Mouse (Mus musculus): ENCODE results near the gene Cadm1.

The Cadm1 gene

DNA sequence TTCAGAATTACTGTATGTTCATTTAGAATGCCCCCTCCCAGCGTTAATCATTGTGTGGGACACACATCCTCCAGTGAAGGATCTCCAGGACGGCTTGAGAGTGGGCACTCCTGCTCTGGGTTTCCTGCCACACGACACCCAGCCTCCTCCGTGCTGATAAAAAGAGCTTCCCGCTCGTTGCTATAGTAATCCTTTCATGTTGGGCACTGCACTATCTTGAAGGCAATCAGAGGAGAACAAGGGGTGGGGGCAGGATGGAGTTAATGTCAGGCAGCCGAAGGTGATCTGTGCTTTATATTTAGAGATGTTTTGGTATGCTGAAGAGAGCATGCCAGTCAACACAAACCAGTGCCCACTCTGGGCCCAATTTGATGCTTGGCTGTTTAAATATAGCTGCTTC, 209.3 kb downstream of the Cadm1 start:
- DNase-seq (ENCODE audit: low spot score in 2 of 2): no peak

DNA sequence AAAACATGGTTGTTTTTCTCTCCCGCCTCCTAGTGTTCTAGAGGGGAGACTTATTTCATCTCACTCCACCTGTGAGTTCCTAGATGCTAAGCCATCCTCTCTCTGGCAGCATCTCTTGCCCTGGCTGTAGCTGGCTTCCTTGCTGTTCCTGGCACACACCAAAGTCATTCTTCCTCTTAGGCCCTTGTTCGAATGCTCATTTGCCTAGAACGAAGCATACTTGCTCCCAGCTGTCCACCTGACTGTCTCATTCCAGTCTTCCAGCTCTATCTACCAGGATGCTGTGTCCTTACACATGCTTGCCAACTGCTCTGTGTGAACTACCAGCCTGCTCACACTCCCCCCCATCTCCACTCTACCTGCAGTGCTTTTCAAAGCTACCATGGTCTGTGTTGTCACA, 211.8 kb downstream of the Cadm1 start:
- DNase-seq (ENCODE audit: low spot score in 2 of 2): no peak

DNA sequence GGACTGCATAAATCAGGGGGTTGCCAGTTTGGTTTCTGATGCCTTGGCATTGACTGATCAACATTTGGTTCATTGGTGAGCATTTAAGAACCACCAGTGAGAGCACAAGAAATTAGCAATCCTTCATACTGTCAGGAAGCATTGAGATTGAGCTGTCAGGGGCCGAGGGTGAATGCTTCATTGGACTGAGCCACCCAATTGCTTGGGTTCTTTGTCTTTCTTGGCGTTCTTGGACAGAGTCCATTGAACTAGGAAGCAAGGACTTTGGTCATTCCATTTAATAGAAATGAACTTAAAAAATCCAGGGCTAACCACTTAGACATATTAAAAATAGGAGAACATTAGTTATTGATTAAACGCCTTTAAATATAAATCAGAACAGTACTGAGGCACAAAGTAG, 214.9 kb downstream of the Cadm1 start:
- DNase-seq (ENCODE audit: low spot score in 2 of 2): no peak

DNA sequence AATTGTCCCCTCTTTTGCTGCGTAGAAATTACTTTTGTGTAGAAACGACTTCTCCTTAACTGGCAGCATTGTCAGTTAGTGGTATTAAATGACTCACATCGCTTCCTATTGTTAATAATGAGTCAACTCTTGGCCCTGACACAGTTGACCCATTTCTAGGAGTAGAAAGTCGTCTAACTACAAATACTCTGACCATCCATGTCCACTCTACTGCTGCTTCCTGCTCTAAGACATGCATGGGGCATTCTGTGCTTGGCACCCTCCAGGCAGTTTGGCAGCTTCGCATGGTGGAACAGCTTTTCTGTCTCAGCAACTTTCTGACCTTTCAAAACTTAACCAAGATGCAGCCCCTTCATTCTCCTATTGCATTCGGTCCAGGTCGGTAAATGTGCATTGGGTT, 215.7 kb downstream of the Cadm1 start:
- DNase-seq (ENCODE audit: low spot score in 2 of 2): no peak

GRCm38 (mm10) chr9:47749160-47749559, 219.2 kb downstream of the Cadm1 start:
- no peak for DNase-seq (ENCODE audit: low spot score in 2 of 2)

GRCm38 (mm10) chr9:47752516-47752915, 222.5 kb downstream of the Cadm1 start:
- no peak for DNase-seq (ENCODE audit: low spot score in 2 of 2)

GRCm38 (mm10) chr9:47753127-47753526, 223.2 kb downstream of the Cadm1 start:
- DNase-seq (ENCODE audit: low spot score in 2 of 2): no peak

GRCm38 (mm10) chr9:47755119-47755518, 225.1 kb downstream of the Cadm1 start:
- DNase-seq (ENCODE audit: low spot score in 2 of 2): no peak

DNA sequence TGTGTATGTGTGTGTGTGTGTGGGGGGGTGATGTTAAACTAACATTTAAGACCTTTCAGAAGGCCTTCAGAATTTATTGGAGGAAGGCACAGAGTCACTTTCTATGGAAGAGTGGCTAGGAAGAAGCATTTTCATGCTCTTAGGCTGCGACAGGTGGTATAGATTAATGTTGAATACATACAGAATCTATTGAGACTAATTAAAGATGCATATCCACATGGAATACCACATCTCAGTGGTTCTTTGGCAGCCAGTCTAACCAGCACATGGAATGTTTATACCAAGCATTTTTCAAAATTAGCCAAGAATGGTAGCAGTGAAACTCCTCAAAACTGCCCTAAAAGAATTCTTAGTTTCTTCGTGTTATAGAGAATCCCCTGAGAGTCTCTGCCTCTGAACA, 227.8 kb downstream of the Cadm1 start:
- no peak for DNase-seq (ENCODE audit: low spot score in 2 of 2)

DNA sequence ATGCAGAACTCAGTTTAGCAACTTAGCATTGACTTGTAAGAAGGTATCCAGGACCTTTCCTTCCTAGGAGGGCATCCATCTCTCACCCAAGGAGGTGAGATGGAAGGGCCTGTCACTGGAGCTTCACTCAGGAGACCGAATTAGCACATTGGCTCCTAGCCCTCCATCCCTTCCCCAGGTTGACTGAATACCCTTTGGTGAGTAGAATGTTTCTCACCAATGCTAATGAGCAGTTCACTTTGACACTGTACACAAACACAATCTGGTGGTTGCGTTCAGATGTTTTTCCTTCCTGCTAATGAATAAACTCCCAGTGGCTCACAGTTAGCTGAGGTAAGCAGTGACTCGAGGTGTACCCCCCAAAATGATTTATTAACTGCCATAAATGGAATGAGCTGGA, 228.3 kb downstream of the Cadm1 start:
- no peak for DNase-seq (ENCODE audit: low spot score in 2 of 2)

- DNase-seq (ENCODE audit: low spot score in 2 of 2): peak; percentile 6 to 16
Measured at GRCm38 (mm10) chr9:47759807-47760206, 229.8 kb downstream of the Cadm1 start.

GRCm38 (mm10) chr9:47761601-47762000, 231.6 kb downstream of the Cadm1 start:
- no peak for DNase-seq (ENCODE audit: low spot score in 2 of 2)

GRCm38 (mm10) chr9:47762913-47763312, 232.9 kb downstream of the Cadm1 start:
- DNase-seq (ENCODE audit: low spot score in 2 of 2): no peak

DNA sequence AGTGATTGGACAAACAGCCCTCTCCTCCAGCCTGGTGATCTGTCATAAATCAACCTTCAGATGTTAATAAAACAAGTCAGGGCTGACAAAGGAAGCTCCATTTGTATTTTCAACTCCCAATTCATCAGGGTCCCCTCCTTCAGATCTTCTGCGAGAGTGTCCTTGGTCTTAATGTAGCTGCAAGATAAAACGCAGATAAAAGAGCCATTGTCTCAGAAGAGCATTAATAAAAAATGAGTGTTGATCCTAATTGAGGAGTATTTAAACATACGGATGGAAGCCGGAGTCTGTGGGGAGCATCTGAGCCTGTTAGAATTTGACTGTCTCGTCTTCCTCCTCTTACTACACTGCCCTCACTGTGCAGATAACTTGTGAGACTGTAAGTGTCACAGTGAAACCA, 234.9 kb downstream of the Cadm1 start:
- no peak for DNase-seq (ENCODE audit: low spot score in 2 of 2)

GRCm38 (mm10) chr9:47765323-47765722, 235.3 kb downstream of the Cadm1 start:
- DNase-seq (ENCODE audit: low spot score in 2 of 2): no peak

GRCm38 (mm10) chr9:47766342-47766741, 236.4 kb downstream of the Cadm1 start:
- no peak for DNase-seq (ENCODE audit: low spot score in 2 of 2)

DNA sequence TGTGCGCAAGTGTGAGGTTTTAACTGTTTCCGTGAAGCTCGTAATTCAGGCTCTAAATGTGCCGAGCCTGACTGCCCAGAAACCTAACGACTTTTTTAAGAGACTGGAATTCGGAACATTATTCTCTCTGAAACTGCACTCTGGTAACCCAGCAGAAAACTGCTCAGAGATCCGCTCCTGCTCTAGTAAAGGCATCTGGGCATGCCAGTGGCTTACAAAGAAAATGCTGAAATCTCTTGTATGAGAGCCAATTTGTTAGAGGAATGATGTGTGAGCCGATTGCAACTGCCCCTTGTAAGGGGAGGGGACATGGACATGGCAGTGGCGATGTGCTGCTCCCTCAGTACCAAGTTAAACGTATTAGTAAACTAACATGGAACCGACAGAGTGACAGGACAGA, 240.9 kb downstream of the Cadm1 start:
- no peak for DNase-seq (ENCODE audit: low spot score in 2 of 2)

- no peak for DNase-seq (ENCODE audit: low spot score in 2 of 2)
Measured at GRCm38 (mm10) chr9:47771953-47772352, 242.0 kb downstream of the Cadm1 start.

- no peak for DNase-seq (ENCODE audit: low spot score in 2 of 2)
Measured at GRCm38 (mm10) chr9:47772750-47773149, 242.8 kb downstream of the Cadm1 start.

DNA sequence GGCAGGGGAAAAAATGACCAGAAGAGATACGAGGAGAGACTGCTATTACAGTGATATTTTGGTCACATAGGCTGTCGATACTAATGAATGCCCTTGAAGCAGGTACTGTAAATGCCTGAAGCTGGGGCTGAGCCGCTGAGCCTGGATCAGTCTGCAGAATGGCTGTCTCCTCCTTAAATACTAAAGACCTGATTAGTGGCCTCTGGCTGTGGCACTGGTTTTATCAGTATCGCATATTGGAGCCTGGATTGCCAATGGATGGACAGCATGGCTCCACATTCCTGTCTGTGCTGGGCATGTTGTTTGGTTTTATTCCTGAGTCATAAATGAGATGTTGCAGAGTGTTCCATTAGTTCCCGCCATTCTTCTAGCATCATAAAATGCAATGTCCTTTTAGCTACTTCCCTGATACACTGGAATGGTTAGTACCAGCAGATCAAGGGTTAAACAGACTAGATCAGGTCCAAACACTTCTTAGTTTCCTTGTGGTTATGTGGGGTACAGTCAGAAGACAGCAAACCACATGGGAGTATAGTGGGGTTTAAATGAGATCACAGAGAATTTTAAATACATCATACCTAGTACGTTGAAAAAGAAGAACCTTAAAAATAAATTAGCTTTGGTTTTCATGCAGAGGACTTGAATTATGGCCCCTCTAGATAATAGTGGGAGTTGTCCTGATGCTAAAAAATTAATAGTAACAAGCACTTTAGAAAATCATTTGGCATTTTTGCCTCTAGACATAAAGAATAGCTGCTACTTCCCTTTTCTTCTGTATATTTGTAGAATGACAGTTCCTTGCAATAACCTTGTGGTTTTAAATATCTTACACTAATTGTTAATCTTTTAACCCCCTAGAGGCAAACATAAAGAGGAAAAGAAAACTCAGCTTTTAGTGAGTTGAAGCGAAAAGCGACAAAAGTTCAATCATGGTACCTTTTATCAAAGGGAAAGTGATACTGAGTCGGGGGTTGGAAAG, 247.3 kb downstream of the Cadm1 start:
- DNase-seq (ENCODE audit: low spot score in 2 of 2): no peak

DNA sequence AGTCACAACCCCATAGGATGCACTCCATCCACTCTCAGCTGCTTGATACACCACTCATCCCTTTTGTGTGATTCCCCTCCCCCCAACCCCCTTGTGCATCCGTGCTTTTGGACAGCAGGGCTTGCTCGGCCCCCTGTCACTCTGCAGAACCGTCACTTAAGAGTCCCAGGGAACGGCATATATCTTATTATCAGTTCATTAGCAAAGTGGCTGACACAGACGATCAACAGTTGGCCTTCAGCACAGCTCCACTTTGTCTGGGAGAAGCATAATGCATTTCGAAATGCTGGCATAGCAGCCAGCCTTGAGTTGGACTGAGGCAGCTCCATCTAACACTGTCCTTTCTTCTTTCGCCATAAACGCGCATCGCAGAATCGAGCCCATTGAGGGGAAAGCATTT, 248.5 kb downstream of the Cadm1 start:
- no peak for DNase-seq (ENCODE audit: low spot score in 2 of 2)

DNA sequence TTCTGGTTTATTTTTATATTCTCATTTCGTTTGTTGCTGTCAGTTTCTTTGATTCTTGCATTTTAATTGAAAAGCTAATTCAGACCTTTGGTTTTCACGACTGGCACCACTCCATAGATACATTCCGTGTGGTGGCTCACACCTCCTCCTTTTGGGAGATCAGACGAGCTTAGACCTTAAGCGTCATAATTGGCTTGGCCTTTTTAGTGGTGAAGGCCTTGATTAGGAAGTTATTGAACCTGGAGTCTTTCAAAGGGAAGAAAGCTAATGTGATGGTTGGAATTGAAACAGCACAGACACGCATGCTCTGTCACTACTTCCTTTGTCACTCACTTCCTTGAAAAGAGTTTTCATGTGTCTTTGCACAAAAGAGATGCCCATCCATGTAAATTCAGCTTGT, 249.3 kb downstream of the Cadm1 start:
- no peak for DNase-seq (ENCODE audit: low spot score in 2 of 2)

GRCm38 (mm10) chr9:47786642-47787041, 256.7 kb downstream of the Cadm1 start:
- no peak for DNase-seq (ENCODE audit: low spot score in 2 of 2)

DNA sequence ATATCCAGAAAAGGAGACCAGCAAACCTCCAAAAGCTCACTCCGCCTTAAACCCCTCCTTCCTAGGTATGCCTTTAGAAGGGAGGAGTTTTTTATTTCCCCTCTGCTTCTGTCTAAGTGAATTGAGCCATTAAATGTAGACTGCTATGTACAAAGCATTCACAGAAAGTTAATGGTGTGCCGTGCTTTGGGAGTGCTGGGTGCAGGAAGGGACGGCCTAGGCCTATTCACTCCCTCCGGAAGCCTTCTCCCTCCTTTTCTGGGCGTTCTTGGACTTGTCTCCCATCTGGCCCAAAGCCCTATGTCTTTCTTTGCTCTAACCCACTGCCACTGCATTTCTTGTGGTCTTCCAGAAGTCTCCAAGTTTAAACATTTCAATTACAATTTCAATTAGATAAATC, 268.5 kb downstream of the Cadm1 start:
- no peak for DNase-seq (ENCODE audit: low spot score in 2 of 2)

Measured in thymus, postnatal 10 days (tissue).